Mouse (Mus musculus): ENCODE measurements around the gene Cox6b2. TPM values are rescaled to one million over a fixed set of nuclear protein-coding genes. Genes with fewer than 3 reads are reported as not detected.

Cox6b2 gene
- polyA plus RNA-seq, 1 experiment from 2014 or later = 64.1 TPM

DNA sequence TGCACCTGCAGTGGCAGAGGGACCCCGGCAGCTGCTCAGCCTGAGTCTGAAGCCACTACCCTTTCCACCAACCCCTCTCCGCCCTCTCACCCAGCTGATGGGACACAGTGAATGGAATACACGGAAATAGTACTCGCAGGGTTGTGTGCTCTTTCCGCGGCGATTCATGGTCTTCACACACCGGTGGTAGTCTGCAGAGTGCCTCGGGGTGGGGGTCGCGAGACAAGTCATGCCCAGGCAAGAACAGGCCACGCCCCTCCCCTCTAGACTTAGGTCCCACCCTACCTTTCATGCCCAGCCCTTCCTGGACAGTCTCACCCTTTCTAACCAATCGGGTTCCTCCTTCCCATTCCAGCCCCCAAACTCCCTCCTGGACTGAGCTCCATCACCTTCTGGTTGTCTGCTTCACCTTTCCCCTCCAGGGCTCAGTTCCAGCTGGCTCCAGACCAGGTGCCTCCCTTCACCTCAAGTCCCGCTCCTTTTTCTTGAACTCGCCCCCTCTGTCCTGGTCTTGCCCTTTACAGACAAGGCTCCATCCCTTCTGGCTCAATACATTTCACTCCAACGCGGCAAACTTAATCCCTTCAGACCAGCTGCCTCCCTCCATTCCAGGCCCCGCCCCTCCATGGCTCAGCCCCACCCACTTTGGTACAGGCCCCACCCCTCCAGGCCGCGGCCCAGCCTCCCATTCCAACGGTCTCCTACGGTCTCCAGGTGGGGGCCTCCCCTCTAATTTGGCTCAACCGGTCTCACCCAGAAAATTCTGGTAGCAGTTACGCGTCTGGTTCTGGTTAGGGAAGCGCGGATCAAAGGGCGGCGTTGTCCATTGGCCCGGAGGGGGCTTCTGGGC is 698 bp downstream of the Cox6b2 start:
- Histone ChIP-seq H3K4me2 (peak overlapping the region; percentile 71), H3K9ac (peak overlapping the region; percentile 11; the same call in 1 of the 2 replicates), H3K27ac (peak overlapping the region; percentile 56), H3K9me3 (no peaks in the 10 kb centered on the region), H3K4me3 (peak overlapping the region; percentile 45), H3K4me1 (peaks cover 19% of the 10 kb centered on the region), H3K27me3 (no peaks in the 10 kb centered on the region), H3K36me3 (no peaks in the 10 kb centered on the region)
- peak; percentile 81 for ATAC-seq (ENCODE audit: borderline replicate concordance, extremely low read depth, low FRiP score, low TSS enrichment)
- WGBS = 3% methylated on average over 30 of the region's 30 CpGs

DNA sequence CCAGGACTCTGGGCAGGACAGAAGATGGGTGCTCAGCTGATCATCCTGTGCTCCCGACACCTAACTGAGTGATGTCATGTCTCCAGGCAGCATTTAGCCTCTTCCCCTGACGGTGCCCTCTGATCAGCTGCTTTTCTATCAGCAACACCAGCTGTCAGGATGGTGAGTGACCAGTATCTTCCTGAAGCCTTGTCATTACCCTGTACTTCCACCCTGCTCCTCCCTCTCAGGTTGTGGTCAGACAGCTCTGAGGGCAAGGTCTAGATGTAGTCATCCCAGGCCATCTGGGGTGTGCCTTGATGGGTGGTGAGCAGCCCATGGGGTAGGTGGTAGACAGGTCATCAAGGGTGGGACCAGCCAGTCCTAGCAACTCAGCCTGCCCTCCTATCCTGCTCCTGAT is 3.7 kb downstream of the Cox6b2 start:
- WGBS = 52% methylated on average over 2 of the region's 2 CpGs
- ATAC-seq (ENCODE audit: borderline replicate concordance, extremely low read depth, low FRiP score, low TSS enrichment) = no peak
- no peak overlapping the region for H3K4me3 ChIP-seq

DNA sequence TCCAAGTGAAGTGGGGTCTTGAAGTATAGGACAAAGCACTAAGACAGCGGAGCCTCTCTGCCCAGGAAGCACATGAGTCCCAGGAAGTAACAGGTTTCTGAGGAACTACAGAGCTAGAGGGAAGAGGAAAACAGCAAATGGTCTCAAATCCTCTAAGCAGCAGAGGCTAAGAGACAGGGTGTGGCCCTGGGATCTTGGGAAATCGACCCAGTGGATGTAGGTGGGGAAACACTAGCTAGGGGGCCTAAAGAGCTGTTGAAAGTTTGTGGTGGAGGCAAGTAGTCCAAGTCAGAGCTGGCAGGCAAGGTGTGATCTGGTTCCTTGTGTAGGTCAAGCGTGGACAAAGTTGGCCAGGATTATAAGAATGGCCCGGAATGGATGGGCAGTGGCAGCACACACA is 4.6 kb downstream of the Cox6b2 start:
- no peak for ATAC-seq (ENCODE audit: borderline replicate concordance, extremely low read depth, low FRiP score, low TSS enrichment)
- H3K9ac ChIP-seq = no peak overlapping the region
- no peaks in the 10 kb centered on the region for H3K9me3 ChIP-seq
- H3K4me2 ChIP-seq = no peak overlapping the region
- H3K27ac ChIP-seq = no peak overlapping the region
- no peaks in the 10 kb centered on the region for H3K27me3 ChIP-seq
- peaks cover 17% of the 10 kb centered on the region for H3K36me3 ChIP-seq
- H3K4me1 ChIP-seq = peaks cover 21% of the 10 kb centered on the region
- WGBS = 69% methylated on average over 4 of the region's 4 CpGs
- no peak overlapping the region for H3K4me3 ChIP-seq

More for the DNA sequence above, 3.7 kb downstream of the Cox6b2 start:
- no peak overlapping the region for H3K9ac ChIP-seq
- H3K9me3 ChIP-seq = no peaks in the 10 kb centered on the region
- H3K4me2 ChIP-seq = no peak overlapping the region
- peaks cover 19% of the 10 kb centered on the region for H3K4me1 ChIP-seq
- H3K27me3 ChIP-seq = no peaks in the 10 kb centered on the region
- peaks cover 16% of the 10 kb centered on the region for H3K36me3 ChIP-seq
- no peak overlapping the region for H3K27ac ChIP-seq

DNA sequence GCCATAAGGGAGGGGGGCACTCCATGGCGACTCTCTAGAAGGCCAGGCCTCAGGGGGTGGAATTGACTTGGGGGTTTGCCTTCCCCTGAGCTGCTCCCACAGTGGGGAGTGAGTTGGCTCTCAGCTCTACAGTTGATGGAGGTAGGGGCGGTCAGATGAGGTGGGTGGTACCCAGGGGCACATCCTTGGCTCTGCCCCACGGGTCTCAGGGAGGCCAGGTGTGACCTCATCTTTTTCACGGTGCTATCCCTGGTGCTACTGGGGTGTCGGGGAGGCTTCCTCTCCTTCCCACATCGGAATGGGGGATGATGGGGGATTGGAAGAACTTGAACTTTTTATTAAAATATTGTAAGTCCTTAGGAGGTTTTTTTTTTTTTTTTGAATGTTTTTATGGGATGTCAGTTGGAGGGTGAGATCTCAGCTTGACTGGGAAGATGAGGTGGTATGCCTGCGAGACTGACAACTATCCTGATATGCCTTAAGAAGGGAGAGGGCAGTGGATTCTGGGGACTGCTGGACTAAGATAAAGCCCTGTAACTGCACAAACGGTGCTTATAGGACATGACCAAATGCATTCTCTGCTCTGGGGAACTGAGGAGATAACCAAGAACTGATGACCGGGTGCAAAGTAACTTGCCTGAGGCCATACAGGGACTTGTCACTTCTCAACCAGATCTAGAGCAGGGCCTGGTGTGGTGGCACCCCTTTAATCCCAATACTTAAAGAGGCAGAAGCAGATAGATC is 5.6 kb downstream of the Cox6b2 start:
- H3K27me3 ChIP-seq = no peaks in the 10 kb centered on the region
- H3K4me1 ChIP-seq = peaks cover 22% of the 10 kb centered on the region
- H3K9me3 ChIP-seq = no peaks in the 10 kb centered on the region
- H3K4me3 ChIP-seq = no peak overlapping the region
- H3K4me2 ChIP-seq = no peak overlapping the region
- no peak for ATAC-seq (ENCODE audit: borderline replicate concordance, extremely low read depth, low FRiP score, low TSS enrichment)
- no peak overlapping the region for H3K9ac ChIP-seq
- no peak overlapping the region for H3K27ac ChIP-seq
- 59% methylated on average over 9 of the region's 9 CpGs for WGBS
- H3K36me3 ChIP-seq = peaks cover 17% of the 10 kb centered on the region

DNA sequence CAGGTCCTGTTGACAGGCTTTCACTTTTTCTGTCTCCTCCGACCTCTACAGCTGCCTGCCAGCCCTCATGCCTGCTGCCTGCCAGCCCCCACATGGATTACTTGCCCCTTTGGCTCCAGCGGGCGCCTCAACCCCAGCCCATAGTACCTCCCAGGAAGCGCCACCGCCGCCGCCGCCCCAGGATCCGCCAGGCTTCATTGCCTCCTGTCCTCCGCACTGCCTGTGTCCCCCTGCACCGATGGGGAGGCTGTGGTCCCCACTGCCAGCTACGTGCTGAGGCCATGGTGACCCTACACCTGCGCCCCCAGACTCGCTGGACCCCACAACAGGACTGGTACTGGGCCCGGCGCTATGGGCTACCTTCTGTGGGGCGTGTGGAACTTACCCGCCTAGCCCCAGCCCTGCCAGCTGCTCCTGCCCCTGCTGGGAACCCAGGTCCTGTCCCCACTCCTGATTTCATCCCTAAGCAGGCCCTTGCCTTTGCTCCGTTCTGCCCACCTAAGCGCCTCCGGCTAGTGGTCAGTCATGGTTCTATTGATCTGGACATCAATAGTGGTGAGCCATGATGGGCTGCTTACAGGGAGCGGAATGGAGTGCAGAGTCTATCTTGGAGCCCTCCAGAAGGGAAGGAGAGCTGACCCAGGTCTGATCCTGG is 6.4 kb downstream of the Cox6b2 start:
- Histone ChIP-seq H3K4me1 (peaks cover 22% of the 10 kb centered on the region), H3K27me3 (no peaks in the 10 kb centered on the region), H3K9ac (no peak overlapping the region), H3K4me2 (no peak overlapping the region), H3K27ac (no peak overlapping the region), H3K4me3 (no peak overlapping the region), H3K9me3 (no peaks in the 10 kb centered on the region), H3K36me3 (peaks cover 17% of the 10 kb centered on the region)
- ATAC-seq (ENCODE audit: borderline replicate concordance, extremely low read depth, low FRiP score, low TSS enrichment) = no peak
- 87% methylated on average over 22 of the region's 22 CpGs for whole genome bisulfite sequencing

DNA sequence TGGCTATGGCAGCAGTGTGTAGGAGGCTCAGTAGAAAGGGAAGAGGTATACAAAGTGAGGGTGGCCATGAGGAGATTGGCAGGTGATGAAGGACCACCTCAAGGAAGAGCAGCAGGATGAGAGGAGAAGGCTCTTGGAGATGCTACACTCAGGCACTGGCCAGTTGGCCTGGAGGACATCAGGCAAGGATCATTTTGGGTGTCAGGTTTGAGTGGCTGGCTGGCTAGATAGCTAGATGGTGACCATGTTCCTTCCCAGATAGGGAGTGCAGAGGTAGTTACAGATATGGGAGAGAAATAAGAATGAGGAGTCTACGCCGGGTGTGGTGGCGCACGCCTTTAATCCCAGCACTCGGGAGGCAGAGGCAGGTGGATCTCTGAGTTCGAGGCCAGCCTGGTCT is 8.0 kb downstream of the Cox6b2 start:
- no peak for ATAC-seq (ENCODE audit: borderline replicate concordance, extremely low read depth, low FRiP score, low TSS enrichment)
- Histone ChIP-seq H3K4me1 (peaks cover 26% of the 10 kb centered on the region), H3K27me3 (no peaks in the 10 kb centered on the region), H3K27ac (no peak overlapping the region), H3K36me3 (peaks cover 17% of the 10 kb centered on the region), H3K9me3 (no peaks in the 10 kb centered on the region), H3K4me2 (no peak overlapping the region), H3K9ac (no peak overlapping the region), H3K4me3 (no peak overlapping the region)
- WGBS = 89% methylated on average over 6 of the region's 6 CpGs

DNA sequence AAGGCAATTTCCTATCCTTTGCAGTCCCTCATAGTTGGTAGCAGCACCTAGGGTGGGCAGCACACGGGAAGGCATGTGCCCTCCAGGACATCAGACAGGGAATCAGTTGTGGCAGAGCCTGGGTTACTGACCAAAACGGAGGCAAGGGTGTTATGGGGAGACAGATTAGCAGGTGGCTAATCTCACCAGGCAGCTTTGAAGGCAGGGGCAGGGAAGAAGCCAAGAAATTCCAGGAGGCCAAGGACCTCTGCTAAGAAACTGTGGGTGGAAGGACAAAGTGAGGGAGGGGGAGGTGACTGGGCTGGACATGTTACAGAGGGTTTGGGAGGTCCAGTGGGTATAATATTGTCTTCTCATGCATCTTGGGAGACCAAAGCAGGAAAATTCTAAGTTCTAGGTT is 9.5 kb downstream of the Cox6b2 start:
- Histone ChIP-seq H3K4me2 (no peak overlapping the region), H3K9me3 (no peaks in the 10 kb centered on the region)

DNA sequence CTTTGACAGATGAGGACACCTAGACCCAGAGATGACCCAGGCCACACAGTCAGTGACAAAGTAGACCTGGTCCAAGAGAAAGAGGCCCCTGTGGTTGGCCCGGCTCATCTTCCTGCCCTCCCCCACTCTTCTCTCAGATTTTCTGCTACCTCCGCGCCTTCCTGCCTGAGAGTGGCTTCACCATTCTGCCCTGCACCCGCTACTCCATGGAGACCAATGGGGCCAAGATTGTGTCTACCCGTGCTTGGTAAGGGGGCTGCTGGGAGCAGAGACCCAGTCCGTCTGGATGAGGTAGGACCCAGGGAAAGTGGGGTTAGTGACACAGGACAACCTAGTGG is 10.4 kb downstream of the Cox6b2 start:
- ATAC-seq (ENCODE audit: borderline replicate concordance, extremely low read depth, low FRiP score, low TSS enrichment) = no peak
- Histone ChIP-seq H3K4me3 (no peak overlapping the region), H3K27me3 (no peaks in the 10 kb centered on the region), H3K4me1 (peaks cover 33% of the 10 kb centered on the region), H3K27ac (no peak overlapping the region), H3K9ac (no peak overlapping the region), H3K36me3 (peaks cover 17% of the 10 kb centered on the region), H3K9me3 (no peaks in the 10 kb centered on the region), H3K4me2 (peak overlapping the region; percentile 75; the same call in 1 of the 2 replicates)
- WGBS = 64% methylated on average over 6 of the region's 6 CpGs

More for the DNA sequence above, 9.5 kb downstream of the Cox6b2 start:
- Histone ChIP-seq H3K4me1 (peaks cover 33% of the 10 kb centered on the region), H3K27me3 (no peaks in the 10 kb centered on the region), H3K27ac (no peak overlapping the region), H3K36me3 (peaks cover 17% of the 10 kb centered on the region), H3K4me3 (no peak overlapping the region), H3K9ac (no peak overlapping the region)
- 58% methylated on average over 2 of the region's 2 CpGs for WGBS
- ATAC-seq (ENCODE audit: borderline replicate concordance, extremely low read depth, low FRiP score, low TSS enrichment) = no peak

DNA sequence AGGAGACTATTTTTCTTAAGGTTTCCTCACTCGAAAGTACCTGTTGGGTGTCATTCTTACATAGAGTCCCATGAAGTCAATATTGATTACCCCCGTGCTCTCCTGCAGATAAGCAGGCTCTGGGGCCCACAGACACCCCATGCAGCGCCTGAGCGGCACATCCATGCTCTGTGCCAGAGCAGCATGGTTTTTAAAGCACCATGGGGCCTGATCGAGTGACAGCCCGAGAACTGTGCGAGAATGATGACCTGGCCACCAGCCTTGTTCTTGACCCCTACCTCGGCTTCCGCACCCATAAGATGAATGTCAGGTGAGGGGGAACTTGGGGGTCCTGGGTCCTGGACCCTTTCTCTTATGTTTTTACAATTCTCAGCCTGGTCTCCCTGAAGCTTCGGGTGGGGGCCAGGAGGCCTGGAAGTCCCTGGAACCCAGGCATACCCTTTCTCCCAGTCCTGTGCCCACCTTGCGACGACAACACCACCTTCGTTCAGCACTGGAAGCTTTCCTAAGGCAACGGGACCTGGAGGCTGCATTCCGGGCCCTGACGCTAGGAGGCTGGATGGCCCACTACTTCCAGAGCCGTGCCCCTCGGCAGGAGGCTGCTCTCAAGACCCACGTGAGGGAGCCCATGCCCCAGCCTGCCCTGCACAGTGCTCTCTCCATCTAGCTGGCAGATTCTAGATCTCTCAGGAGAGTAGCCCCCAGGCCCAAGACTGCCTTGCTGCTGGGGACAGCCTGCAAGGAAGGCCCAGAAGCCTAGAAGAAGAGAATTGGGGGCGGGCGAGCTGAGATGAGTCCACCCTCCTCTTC is 11.0 kb downstream of the Cox6b2 start:
- Histone ChIP-seq H3K36me3 (peaks cover 16% of the 10 kb centered on the region), H3K4me3 (peak overlapping the region; percentile 79), H3K9me3 (no peaks in the 10 kb centered on the region), H3K4me1 (peaks cover 33% of the 10 kb centered on the region), H3K9ac (no peak overlapping the region), H3K27me3 (no peaks in the 10 kb centered on the region), H3K4me2 (peak overlapping the region; percentile 75), H3K27ac (peak overlapping the region; percentile 9; the same call in 1 of the 2 replicates)
- 72% methylated on average over 21 of the region's 21 CpGs for WGBS
- no peak for ATAC-seq (ENCODE audit: borderline replicate concordance, extremely low read depth, low FRiP score, low TSS enrichment)

DNA sequence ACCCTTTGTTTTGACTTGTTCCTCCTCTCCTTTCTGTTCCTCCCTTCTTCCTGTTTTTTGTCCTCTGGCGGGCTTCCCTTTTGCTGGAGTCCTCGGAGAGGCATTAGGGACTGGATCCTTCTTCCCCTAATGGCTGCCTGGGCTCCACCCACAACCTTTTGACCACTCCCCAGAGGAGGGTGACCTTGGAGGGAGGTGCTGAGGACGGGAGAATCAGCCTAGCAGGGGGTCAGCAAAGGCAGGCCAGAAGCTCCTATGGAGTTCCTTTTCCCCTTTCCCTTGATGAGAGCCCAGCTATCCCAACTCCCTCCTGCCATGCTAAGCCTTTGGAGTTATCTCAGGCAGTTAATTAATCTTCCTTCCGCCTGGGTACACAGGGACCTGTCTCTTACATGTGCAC is 11.7 kb downstream of the Cox6b2 start:
- peak overlapping the region; percentile 79 for H3K4me3 ChIP-seq
- peak overlapping the region; percentile 81 for H3K9ac ChIP-seq
- H3K4me2 ChIP-seq = peak overlapping the region; percentile 75
- H3K27me3 ChIP-seq = no peaks in the 10 kb centered on the region
- peak overlapping the region; percentile 78 for H3K27ac ChIP-seq
- ATAC-seq (ENCODE audit: borderline replicate concordance, extremely low read depth, low FRiP score, low TSS enrichment) = no peak
- WGBS = 3% methylated on average over 4 of the region's 4 CpGs
- no peaks in the 10 kb centered on the region for H3K9me3 ChIP-seq
- H3K36me3 ChIP-seq = peaks cover 10% of the 10 kb centered on the region; the same call in 1 of the 2 replicates
- peaks cover 33% of the 10 kb centered on the region for H3K4me1 ChIP-seq

DNA sequence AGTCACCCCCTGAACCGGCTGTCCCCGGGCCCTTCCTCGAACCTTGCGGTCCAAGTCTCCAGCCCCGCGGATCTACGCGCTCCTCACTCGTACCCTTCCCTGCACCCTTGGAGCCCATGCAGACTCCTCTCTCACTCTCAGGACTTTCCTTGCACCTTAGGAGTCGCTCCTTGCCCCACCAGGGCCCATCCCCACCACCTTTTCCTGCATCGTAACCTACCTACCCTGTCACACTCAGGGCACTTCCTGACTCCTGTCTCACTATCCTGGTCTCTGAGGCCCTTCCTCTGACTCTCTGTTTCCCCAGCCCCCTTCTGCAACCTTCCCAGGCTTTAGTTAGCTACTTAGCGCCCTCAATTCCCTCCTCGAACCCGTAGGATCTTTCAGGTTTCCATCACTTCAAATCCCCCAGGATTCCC is 12.6 kb downstream of the Cox6b2 start:
- H3K4me1 ChIP-seq = peaks cover 33% of the 10 kb centered on the region
- peak overlapping the region; percentile 79 for H3K4me3 ChIP-seq
- peak overlapping the region; percentile 81 for H3K9ac ChIP-seq
- no peaks in the 10 kb centered on the region for H3K27me3 ChIP-seq
- ATAC-seq (ENCODE audit: borderline replicate concordance, extremely low read depth, low FRiP score, low TSS enrichment) = peak; percentile 40
- no peaks in the 10 kb centered on the region for H3K9me3 ChIP-seq
- 1% methylated on average over 12 of the region's 14 CpGs for WGBS
- peak overlapping the region; percentile 78 for H3K27ac ChIP-seq
- H3K36me3 ChIP-seq = peaks cover 5% of the 10 kb centered on the region; the same call in 1 of the 2 replicates
- H3K4me2 ChIP-seq = peak overlapping the region; percentile 75

Data from lung, embryonic 15.5 days (tissue).